Mouse (Mus musculus): ENCODE measurements around the gene Apoa4.

The Apoa4 gene

GRCm38 (mm10) chr9:46227064-46227614 is 13.4 kb upstream of the Apoa4 start:
- WGBS: 92% methylated on average over 3 of the region's 3 CpGs

- 77% methylated on average over 9 of the region's 9 CpGs for WGBS
Measured at GRCm38 (mm10) chr9:46228491-46228890, 12.0 kb upstream of the Apoa4 start, which contains the start of gene Apoa1. Apoa1 (plus strand) TSS chr9:46228580.

GRCm38 (mm10) chr9:46229573-46230449 is 10.7 kb upstream of the Apoa4 start:
- WGBS: 14% methylated on average over 37 of the region's 37 CpGs

GRCm38 (mm10) chr9:46230450-46230975 is 10.0 kb upstream of the Apoa4 start:
- 30% methylated on average over 13 of the region's 13 CpGs for WGBS

GRCm38 (mm10) chr9:46235196-46235595 is 5.3 kb upstream of the Apoa4 start:
- WGBS: 91% methylated on average over 6 of the region's 6 CpGs

GRCm38 (mm10) chr9:46235596-46235648 is 5.1 kb upstream of the Apoa4 start, which contains the start of gene Apoc3:
Apoc3 (minus strand) TSS chr9:46235636.

GRCm38 (mm10) chr9:46235649-46236048 is 4.8 kb upstream of the Apoa4 start:
- 86% methylated on average over 4 of the region's 4 CpGs for WGBS

- 93% methylated on average over 7 of the region's 7 CpGs for WGBS
Measured at GRCm38 (mm10) chr9:46238850-46239249, 1.6 kb upstream of the Apoa4 start.

- 78% methylated on average over 2 of the region's 2 CpGs for WGBS
Measured at GRCm38 (mm10) chr9:46241818-46242217, 1.3 kb downstream of the Apoa4 start.

- WGBS: 67% methylated on average over 4 of the region's 4 CpGs
Measured at GRCm38 (mm10) chr9:46243122-46243521, 2.6 kb downstream of the Apoa4 start.

- 56% methylated on average over 8 of the region's 8 CpGs for WGBS
Measured at GRCm38 (mm10) chr9:46243584-46243983, 3.1 kb downstream of the Apoa4 start.

GRCm38 (mm10) chr9:46246752-46247324 is 6.3 kb downstream of the Apoa4 start:
- 18% methylated on average over 11 of the region's 11 CpGs for WGBS

GRCm38 (mm10) chr9:46256177-46256576 is 15.7 kb downstream of the Apoa4 start:
- 91% methylated on average over 7 of the region's 7 CpGs for WGBS

GRCm38 (mm10) chr9:46256658-46257385 is 16.3 kb downstream of the Apoa4 start:
- WGBS: 82% methylated on average over 10 of the region's 10 CpGs

- 92% methylated on average over 3 of the region's 3 CpGs for WGBS
Measured at GRCm38 (mm10) chr9:46257546-46257945, 17.1 kb downstream of the Apoa4 start.

GRCm38 (mm10) chr9:46259111-46259510 is 18.6 kb downstream of the Apoa4 start:
- 90% methylated on average over 6 of the region's 6 CpGs for WGBS

GRCm38 (mm10) chr9:46261131-46261530 is 20.6 kb downstream of the Apoa4 start:
- WGBS: 92% methylated on average over 7 of the region's 7 CpGs

GRCm38 (mm10) chr9:46268343-46268873 is 27.9 kb downstream of the Apoa4 start, which contains the start of gene Apoa5:
Apoa5 (plus strand) TSS chr9:46268633.
- 55% methylated on average over 7 of the region's 7 CpGs for WGBS

- WGBS: 84% methylated on average over 5 of the region's 5 CpGs
Measured at GRCm38 (mm10) chr9:46269125-46269524, 28.6 kb downstream of the Apoa4 start.

- WGBS: 92% methylated on average over 4 of the region's 4 CpGs
Measured at GRCm38 (mm10) chr9:46270782-46271181, 30.3 kb downstream of the Apoa4 start.

- 78% methylated on average over 9 of the region's 9 CpGs for WGBS
Measured at GRCm38 (mm10) chr9:46272070-46272469, 31.6 kb downstream of the Apoa4 start.

All from cerebral cortex, adult 2 months (tissue).